Mouse (Mus musculus) lung, embryonic 14.5 days (tissue): ENCODE data around the gene Slc25a29. TPM values are rescaled to one million over a fixed set of nuclear protein-coding genes. Genes with fewer than 3 reads are reported as not detected.

Experiments used
- ATAC-seq: fragments of 200-750 bp; cut with Nextera tagmentation; 2 replicates; pipeline ENCODE4 v1.8.0; 2017; ENCODE audit warnings: mild to moderate bottlenecking, moderate TSS enrichment, moderate library complexity; ENCODE audit not compliant: insufficient read depth
- DNase-seq: peaks from one replicate; pipeline ENCODE4 v3.0.0-alpha.2; 2015
- H3K27ac ChIP-seq: fragments of 300-500 bp; sonication (generic); 2 replicates; pipeline ENCODE4 v1.5.1; 2014; ENCODE audit warnings: low read depth, mild to moderate bottlenecking, moderate library complexity
- H3K27me3 ChIP-seq: fragments of 300-500 bp; sonication (generic); 2 replicates; pipeline ENCODE4 v1.6.1; 2014; ENCODE audit warnings: low read length, control low read depth; ENCODE audit not compliant: insufficient read depth
- H3K36me3 ChIP-seq: fragments of 300-500 bp; sonication (generic); 2 replicates; pipeline ENCODE4 v1.6.1; 2014; ENCODE audit warnings: control low read depth; ENCODE audit not compliant: insufficient read depth
- H3K4me1 ChIP-seq: fragments of 300-500 bp; sonication (generic); 2 replicates; pipeline ENCODE4 v1.6.1; 2014; ENCODE audit warnings: antibody characterized with exemption, control low read depth; ENCODE audit not compliant: insufficient read depth
- H3K4me2 ChIP-seq: fragments of 300-500 bp; sonication (generic); 2 replicates; pipeline ENCODE4 v1.6.1; 2014; ENCODE audit warnings: mild to moderate bottlenecking
- H3K4me3 ChIP-seq: fragments of 300-500 bp; sonication (generic); 2 replicates; pipeline ENCODE4 v1.5.1; 2014; ENCODE audit warnings: low read depth, low read length
- H3K9ac ChIP-seq: fragments of 300-500 bp; sonication (generic); 2 replicates; pipeline ENCODE4 v1.6.1; 2014
- H3K9me3 ChIP-seq: fragments of 300-500 bp; sonication (generic); 2 replicates; pipeline ENCODE4 v1.6.1; 2016; ENCODE audit warnings: low read depth, low read length, control low read depth
- CTCF ChIP-seq: IDR thresholded peaks from 2 replicates; pipeline ENCODE4 v1.5.1; 2016; ENCODE audit warnings: antibody characterized with exemption, low read depth
- WGBS: fragments of 180-500 bp; shearing (Covaris S2); extraction: QIAGEN DNeasy Blood & Tissue Kit; methylation state at CpG from one replicate; pipeline ENCODE4 v1.1.7; 2014; 5-methylcytosine and 5-hydroxymethylcytosine counted together
- polyA plus RNA-seq: library from polyadenylated mRNA; unstranded; fragments of >200 nt; fragmentation: Nextera tagmentation; extraction: Ambion mirVana; gene quantifications from 2 replicates; pipeline ENCODE4 v1.2.1, GENCODE M21; 2014

Gene Slc25a29
- polyA plus RNA-seq, 1 experiment from 2014 or later, result 8.7 TPM

- no peak for ATAC-seq
- TF ChIP-seq CTCF, result no peak
- Histone ChIP-seq H3K27ac (no peak overlapping the region), H3K4me2 (no peak overlapping the region), H3K9me3 (no peaks in the 10 kb centered on the region), H3K4me3 (no peak overlapping the region), H3K36me3 (peaks cover 13% of the 10 kb centered on the region; the same call in 1 of the 2 replicates), H3K4me1 (peaks cover 3% of the 10 kb centered on the region; the same call in 1 of the 2 replicates), H3K27me3 (no peaks in the 10 kb centered on the region), H3K9ac (no peak overlapping the region)
- no peak for DNase-seq
- WGBS, result 52% methylated on average over 5 of the region's 5 CpGs
Measured at GRCm38 (mm10) chr12:108829636-108830035, 6.0 kb downstream of the Slc25a29 start.

- H3K36me3 ChIP-seq, result peaks cover 13% of the 10 kb centered on the region; the same call in 1 of the 2 replicates
- no peak overlapping the region for H3K4me2 ChIP-seq
- H3K9ac ChIP-seq, result no peak overlapping the region
- no peak for ATAC-seq
- 92% methylated on average over 6 of the region's 6 CpGs for WGBS
- no peak for TF ChIP-seq CTCF
- no peaks in the 10 kb centered on the region for H3K27me3 ChIP-seq
- DNase-seq, result no peak
- no peak overlapping the region for H3K27ac ChIP-seq
- H3K4me3 ChIP-seq, result no peak overlapping the region
- peaks cover 3% of the 10 kb centered on the region; the same call in 1 of the 2 replicates for H3K4me1 ChIP-seq
- no peaks in the 10 kb centered on the region for H3K9me3 ChIP-seq
Measured at GRCm38 (mm10) chr12:108827641-108828040, 8.0 kb downstream of the Slc25a29 start.

GRCm38 (mm10) chr12:108826958-108827535 is 8.6 kb downstream of the Slc25a29 start:
- peaks cover 13% of the 10 kb centered on the region; the same call in 1 of the 2 replicates for H3K36me3 ChIP-seq
- no peak overlapping the region for H3K4me2 ChIP-seq
- no peaks in the 10 kb centered on the region for H3K9me3 ChIP-seq
- H3K9ac ChIP-seq, result no peak overlapping the region
- no peak overlapping the region for H3K27ac ChIP-seq
- DNase-seq (no peak), ATAC-seq (no peak)
- TF ChIP-seq CTCF, result no peak
- peaks cover 3% of the 10 kb centered on the region; the same call in 1 of the 2 replicates for H3K4me1 ChIP-seq
- no peaks in the 10 kb centered on the region for H3K27me3 ChIP-seq
- WGBS, result 93% methylated on average over 28 of the region's 28 CpGs
- no peak overlapping the region for H3K4me3 ChIP-seq

- Histone ChIP-seq H3K4me2 (no peak overlapping the region), H3K36me3 (peaks cover 13% of the 10 kb centered on the region; the same call in 1 of the 2 replicates), H3K4me1 (peaks cover 3% of the 10 kb centered on the region; the same call in 1 of the 2 replicates), H3K27me3 (no peaks in the 10 kb centered on the region), H3K9me3 (no peaks in the 10 kb centered on the region), H3K4me3 (no peak overlapping the region), H3K27ac (no peak overlapping the region), H3K9ac (no peak overlapping the region)
- DNase-seq, result no peak
- TF ChIP-seq CTCF, result no peak
- ATAC-seq, result no peak
- WGBS, result 89% methylated on average over 19 of the region's 19 CpGs
Measured at GRCm38 (mm10) chr12:108826282-108826957, 9.3 kb downstream of the Slc25a29 start.

- DNase-seq, result no peak
- Histone ChIP-seq H3K9me3 (no peaks in the 10 kb centered on the region), H3K27me3 (no peaks in the 10 kb centered on the region), H3K4me3 (no peak overlapping the region), H3K27ac (no peak overlapping the region), H3K36me3 (peaks cover 13% of the 10 kb centered on the region; the same call in 1 of the 2 replicates), H3K4me2 (no peak overlapping the region), H3K9ac (no peak overlapping the region), H3K4me1 (no peaks in the 10 kb centered on the region)
- no peak for TF ChIP-seq CTCF
- ATAC-seq, result no peak
- WGBS, result 92% methylated on average over 13 of the region's 13 CpGs
Measured at GRCm38 (mm10) chr12:108825561-108826224, 10.0 kb downstream of the Slc25a29 start.

- Histone ChIP-seq H3K4me1 (no peaks in the 10 kb centered on the region), H3K36me3 (peaks cover 17% of the 10 kb centered on the region; the same call in 1 of the 2 replicates), H3K4me2 (no peak overlapping the region), H3K27me3 (no peaks in the 10 kb centered on the region), H3K9ac (no peak overlapping the region), H3K9me3 (no peaks in the 10 kb centered on the region), H3K4me3 (no peak overlapping the region), H3K27ac (no peak overlapping the region)
- ATAC-seq (no peak), DNase-seq (no peak)
- 84% methylated on average over 15 of the region's 15 CpGs for WGBS
- TF ChIP-seq CTCF, result no peak
Measured at GRCm38 (mm10) chr12:108824225-108824874, 11.3 kb downstream of the Slc25a29 start.

GRCm38 (mm10) chr12:108823036-108823435 is 12.6 kb downstream of the Slc25a29 start:
- Histone ChIP-seq H3K4me1 (no peaks in the 10 kb centered on the region), H3K36me3 (peaks cover 28% of the 10 kb centered on the region; the same call in 1 of the 2 replicates), H3K9ac (no peak overlapping the region), H3K4me2 (no peak overlapping the region), H3K27ac (no peak overlapping the region), H3K4me3 (no peak overlapping the region), H3K27me3 (no peaks in the 10 kb centered on the region), H3K9me3 (no peaks in the 10 kb centered on the region)
- 0 out of 2 replicates have a peak, but pooled peaks have one; percentile 15 for ATAC-seq
- DNase-seq, result peak; percentile 28
- TF ChIP-seq CTCF, result no peak
- WGBS, result 50% methylated on average over 8 of the region's 8 CpGs
